Mouse (Mus musculus) layer of hippocampus, adult 18-20 months (tissue): Measurements from ENCODE around the gene Tpgs1. TPM values are rescaled to one million over a fixed set of nuclear protein-coding genes. Genes with fewer than 3 reads are reported as not detected.

Experiments
- DNase-seq, 2 experiments: peaks; one replicate each; pipeline ENCODE4 v3.0.0; 2022; ENCODE audit warnings: low spot score in 2 of 2
- total RNA-seq, 2 experiments: library from RNA; stranded (reverse); gene quantifications; 2 replicates each; pipeline ENCODE4 v1.2.3; 2021

Tpgs1 gene
- total RNA-seq, 2 experiments from 2014 or later, result 64.4 to 68.5 TPM

GRCm38 (mm10) chr10:79666493-79666892 lies 2.7 kb upstream of the Tpgs1 start:
- DNase-seq, result no peak

DNA sequence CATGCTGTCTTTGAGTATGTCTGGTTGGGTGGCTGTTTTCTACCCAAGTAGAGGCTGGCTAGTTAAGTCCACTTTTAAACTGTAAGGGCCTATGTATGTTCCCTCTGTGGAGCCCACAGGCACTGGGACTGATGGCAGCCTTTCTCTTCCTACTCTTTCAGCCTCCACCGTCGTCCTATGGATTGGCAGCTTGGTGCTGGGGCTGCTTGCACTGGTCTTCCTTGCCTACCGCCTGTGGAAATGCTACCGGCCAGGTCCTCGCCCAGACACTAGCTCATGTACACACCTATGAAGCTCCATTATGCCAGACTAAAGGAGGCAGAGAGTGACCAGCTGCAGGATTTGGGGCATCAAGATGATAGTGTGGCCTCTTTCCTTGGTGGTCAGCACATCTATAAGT lies 1.1 kb upstream of the Tpgs1 start:
- no peak for DNase-seq

GRCm38 (mm10) chr10:79669576-79670057 lies 448 bp downstream of the Tpgs1 start:
- peak; percentile 79 to 82 for DNase-seq

DNA sequence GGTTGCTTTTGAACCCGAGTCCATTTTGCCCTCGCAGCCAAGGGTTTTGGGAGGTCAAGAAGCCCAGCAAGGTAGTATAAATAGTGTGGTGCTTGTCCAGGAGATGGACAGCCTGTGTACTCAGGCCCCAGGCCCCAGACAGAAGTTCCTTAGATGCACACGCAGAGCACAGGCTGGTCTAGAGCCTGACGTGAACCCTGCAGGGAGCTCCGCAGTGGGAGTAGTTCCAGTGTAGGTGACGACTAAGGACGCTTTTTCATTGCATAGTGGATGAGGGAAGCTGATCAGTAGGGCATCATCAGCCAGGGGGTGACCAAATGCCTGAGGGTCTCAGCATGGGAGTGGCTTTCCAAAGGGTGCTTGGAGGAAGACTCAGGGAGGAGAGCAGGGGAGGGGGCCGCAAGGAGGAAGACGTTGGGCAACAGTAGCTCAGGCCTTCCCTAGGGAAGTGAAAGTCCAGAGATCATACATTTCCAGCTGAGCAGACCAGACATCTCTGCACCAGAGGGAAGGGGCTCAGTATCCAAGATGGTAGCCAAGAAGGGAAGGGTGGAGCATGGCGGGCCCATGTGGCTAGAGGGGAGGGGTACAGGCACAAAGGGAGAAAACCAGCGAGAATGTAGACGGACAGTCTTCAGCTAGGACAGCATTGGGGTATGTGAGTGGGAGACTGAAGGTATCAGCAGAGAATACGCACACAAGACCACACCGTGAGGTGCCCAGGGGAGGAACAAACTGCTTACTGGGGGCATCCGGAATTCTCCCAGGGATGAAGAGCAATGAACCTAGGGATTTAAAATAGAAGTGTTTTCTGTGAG lies 1.1 kb downstream of the Tpgs1 start:
- DNase-seq, result no peak

GRCm38 (mm10) chr10:79671396-79672087 lies 2.4 kb downstream of the Tpgs1 start:
- no peak for DNase-seq

DNA sequence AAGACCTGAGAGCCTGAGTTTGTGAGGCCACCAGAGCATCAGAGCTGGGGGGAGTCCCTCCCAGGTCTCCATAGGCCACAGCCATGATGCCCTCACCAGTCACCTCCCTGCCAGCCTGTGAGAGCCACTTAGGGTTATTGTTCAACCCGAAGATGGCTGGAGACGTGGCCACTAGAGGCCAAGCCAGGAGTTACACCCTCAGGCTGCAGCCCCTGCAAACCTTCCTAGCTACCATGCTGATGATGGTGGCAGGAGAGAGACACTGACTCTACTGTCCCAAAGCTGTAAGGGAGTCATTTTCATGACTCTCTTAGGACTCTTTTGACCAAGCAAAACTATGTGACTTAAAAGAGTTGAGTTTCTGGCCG lies 2.9 kb downstream of the Tpgs1 start:
- DNase-seq, result no peak

GRCm38 (mm10) chr10:79673054-79673453 lies 3.9 kb downstream of the Tpgs1 start:
- DNase-seq, result no peak

DNA sequence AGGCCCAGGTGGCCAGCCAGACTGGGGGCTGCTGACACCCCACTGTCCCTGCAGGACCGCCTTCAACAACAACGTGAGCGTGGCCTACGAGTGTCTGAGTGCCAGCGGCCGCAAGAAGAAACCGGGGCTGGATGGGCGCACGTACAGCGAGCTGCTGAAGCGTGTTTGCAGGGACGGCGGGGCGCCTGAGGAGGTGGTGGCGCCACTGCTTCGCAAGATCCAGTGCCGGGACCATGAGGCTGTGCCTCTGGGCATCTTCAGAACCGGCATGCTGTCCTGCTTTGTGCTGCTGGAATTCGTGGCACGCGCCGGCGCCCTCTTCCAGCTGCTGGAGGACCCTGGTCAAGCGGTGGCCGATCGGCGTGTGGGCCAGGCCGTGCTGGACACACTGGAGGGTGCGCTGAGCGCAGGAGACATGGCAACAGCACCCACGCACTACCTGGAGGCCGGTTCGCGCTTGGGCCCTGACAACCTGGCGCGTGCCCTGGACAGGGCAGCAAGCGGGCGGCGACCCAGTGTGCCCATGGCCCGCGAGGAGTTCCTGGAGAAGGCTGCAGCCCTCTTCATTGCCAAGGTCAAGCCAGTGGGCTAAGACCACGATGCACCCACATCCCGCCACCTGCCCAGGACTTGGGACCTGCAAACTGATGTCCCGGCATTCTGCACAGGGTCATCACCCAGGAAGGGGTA lies 6.3 kb downstream of the Tpgs1 start:
- no peak for DNase-seq

DNA sequence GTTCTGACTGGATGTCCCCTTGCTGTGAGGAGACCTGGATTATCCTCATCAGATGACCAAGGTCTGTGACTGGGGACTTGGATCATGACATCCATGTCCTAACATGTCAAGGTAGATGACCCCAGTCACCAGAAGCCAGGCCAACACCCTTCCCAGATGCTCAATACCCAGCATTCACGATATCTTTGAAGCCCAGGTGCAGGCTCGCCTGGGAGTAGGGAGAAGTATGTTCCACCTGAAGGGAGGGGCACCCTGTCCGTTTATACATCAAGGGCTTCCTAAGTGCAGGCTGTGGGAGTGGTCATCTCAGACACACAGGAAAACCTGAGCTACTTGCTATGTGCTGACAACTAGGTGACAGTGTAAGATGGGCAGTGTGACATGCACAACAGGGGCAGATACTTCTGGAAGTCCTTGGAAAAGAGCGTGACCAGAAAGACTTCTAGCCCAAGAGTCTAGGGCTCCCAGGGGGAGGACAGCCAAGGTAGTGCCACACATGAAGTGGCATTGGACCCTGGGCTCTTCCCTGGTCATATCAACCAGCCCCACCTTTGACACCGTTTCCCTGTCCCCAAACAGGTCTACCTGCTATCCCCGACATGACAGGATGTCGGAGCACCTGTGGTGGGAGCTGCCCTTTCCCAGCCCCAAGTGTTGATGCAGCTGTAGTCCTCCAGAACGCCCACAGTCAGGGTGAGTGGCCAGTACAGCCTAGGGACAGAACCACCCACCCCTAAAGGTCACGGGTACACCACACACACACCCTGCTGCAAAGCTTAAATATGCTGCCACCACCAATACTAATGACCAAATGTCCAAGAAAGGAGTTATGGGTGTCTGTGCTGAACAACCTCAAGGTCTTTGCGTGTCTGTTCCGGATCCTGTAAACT lies 11.7 kb downstream of the Tpgs1 start:
- no peak for DNase-seq

- DNase-seq, result peak; percentile 100
Measured at GRCm38 (mm10) chr10:79681591-79682245, 12.5 kb downstream of the Tpgs1 start, which contains the start of gene Cdc34. Cdc34 (plus strand) TSS chr10:79682195.

DNA sequence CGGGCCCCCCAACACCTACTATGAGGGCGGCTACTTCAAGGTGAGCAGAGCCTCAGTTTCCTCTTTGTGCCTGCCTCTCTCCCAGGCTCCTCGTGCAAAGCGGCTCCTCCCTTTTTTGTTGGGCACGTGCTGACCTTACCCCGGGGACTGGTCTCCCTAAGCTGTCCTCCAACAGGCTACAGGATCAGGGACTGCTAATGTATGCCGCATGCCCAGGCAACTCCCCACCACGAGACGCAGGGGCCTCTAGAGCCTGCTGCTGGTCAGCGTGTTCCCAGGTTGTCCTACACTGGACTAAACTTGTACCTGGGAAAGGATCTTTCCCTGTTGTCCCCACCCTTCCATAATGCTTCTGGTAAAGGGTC lies 13.4 kb downstream of the Tpgs1 start:
- no peak for DNase-seq

GRCm38 (mm10) chr10:79682916-79683582 lies 13.9 kb downstream of the Tpgs1 start:
- no peak for DNase-seq

DNA sequence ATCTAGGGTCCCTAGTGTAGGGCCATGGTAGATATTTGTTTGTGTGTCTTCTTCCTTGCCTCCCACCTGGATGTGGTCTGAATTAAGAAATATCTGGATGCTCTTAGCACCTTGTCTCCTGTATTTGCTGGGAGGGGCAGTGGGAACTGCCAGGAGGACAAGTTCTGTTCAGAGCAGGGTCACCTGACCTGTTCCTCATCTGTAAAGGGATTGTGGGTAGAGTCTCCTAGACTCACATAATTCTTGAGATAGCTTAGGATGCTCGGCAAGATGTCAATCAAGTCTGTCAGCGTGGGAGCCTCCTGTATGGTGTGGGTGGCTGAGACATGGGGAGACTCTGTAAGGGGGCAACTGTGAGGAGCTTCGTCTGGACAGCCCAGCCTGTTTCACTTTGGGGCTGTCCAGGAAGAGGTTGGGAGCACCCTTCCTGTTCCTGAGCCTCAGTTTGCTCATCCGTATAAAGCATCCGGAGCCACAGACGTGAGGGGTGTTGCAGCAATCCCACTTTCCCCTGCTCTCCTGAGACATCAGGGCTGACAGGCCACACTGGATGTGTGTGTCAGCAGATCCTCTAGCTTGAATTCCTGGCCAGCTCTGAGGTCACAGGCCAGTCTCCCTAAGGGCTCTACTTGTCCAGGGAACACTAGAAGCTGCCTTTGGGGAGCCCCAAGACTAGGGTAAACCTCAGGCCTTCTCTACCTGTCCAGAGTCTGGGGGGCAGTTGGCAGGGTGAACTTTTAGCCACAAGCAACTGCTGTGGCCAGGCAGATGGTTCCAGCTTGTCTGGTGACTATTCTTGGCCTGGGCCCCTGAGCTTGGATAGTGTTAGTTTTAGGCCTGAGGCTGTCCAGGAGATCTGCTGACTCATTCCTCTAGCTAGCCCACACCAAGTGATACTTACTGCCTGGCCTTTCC lies 14.8 kb downstream of the Tpgs1 start:
- DNase-seq, result no peak

GRCm38 (mm10) chr10:79684770-79685600 lies 15.8 kb downstream of the Tpgs1 start:
- DNase-seq, result no peak

- no peak for DNase-seq
Measured at GRCm38 (mm10) chr10:79686219-79686618, 17.1 kb downstream of the Tpgs1 start.

GRCm38 (mm10) chr10:79686691-79687090 lies 17.5 kb downstream of the Tpgs1 start:
- no peak for DNase-seq

DNA sequence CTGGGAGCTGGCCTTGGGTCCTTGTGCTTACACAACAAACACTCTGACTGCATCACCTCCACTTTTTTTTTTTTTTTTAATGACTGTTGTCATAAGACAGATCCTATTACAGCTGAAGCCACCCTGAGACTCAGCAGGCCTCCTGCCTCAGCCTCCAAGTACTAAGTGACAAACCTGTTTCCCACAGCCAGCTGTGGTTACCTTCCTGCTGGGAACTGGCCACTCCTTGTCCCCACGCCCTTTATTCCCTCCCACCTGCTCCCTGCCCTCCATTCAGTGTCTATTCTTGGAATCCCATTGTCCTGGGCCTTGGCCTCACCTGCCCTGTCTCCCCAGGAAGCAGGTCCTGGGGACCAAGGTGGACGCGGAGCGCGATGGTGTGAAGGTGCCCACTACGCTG lies 18.3 kb downstream of the Tpgs1 start:
- DNase-seq, result no peak

GRCm38 (mm10) chr10:79688720-79689119 lies 19.6 kb downstream of the Tpgs1 start, which contains the start of gene Gzmm:
Gzmm (plus strand) TSS chr10:79689020.
- DNase-seq, result no peak
